Mouse (Mus musculus): Measurements from ENCODE around the gene Ano8. TPM values are rescaled to one million over a fixed set of nuclear protein-coding genes. Genes with fewer than 3 reads are reported as not detected.

Gene Ano8
- polyA plus RNA-seq, 1 experiment, result 3.3 TPM

DNA sequence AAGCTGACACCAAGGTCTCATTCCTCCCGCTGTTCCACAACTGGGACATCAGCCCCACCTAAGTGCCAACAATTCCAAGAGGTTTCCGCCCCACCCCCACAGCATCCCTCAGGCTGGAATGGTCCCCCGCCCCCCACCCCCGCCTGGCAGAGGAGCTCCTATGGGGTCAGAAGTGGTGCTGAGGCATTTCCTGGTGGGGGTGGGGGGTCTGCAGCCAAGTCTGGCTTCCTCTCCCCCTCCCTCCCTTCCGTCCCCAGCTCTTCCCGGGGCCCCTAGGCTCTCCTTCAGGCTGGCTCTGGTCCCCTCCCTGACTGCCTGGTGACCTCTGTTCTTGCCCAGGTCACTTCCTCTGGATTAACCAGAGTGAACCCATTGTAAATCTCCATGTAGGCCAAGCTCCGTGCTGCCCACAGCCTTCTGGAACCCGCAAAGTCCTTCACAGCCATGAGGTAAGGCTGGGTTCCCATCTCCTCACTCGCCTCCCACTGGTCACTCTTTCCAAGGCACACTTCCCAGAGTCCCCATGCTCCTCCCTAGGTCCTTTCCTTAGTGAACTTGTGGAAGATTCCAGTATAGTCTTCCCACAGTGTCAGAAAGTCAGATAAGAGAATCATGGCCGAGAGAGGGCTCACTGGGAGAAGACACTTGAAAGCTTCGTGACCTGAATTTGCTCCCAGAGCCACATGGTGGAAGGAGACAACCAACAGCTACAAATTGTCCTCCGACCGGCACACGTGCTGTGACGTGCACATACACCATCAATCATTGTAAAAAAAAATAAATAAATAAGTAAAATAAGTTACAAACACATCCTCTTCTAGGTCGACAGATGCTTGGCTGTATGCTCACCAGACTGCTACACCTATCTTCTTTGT is 13.3 kb upstream of the Ano8 start:
- Histone ChIP-seq H3K9me3 (no peaks in the 10 kb centered on the region), H3K4me3 (replicated peaks) (no peak overlapping the region), H3K4me1 (peaks cover 64% of the 10 kb centered on the region), H3K36me3 (replicated peaks; ENCODE audit: low read length) (peaks cover 21% of the 10 kb centered on the region), H3K27me3 (replicated peaks) (peaks cover 6% of the 10 kb centered on the region)
- TF ChIP-seq GATA1 (IDR thresholded peaks at IDR 0.05; ENCODE audit: borderline replicate concordance, low read length) (no peak), FLI1 (IDR thresholded peaks at IDR 0.05; ENCODE audit: low read length) (no peak)

DNA sequence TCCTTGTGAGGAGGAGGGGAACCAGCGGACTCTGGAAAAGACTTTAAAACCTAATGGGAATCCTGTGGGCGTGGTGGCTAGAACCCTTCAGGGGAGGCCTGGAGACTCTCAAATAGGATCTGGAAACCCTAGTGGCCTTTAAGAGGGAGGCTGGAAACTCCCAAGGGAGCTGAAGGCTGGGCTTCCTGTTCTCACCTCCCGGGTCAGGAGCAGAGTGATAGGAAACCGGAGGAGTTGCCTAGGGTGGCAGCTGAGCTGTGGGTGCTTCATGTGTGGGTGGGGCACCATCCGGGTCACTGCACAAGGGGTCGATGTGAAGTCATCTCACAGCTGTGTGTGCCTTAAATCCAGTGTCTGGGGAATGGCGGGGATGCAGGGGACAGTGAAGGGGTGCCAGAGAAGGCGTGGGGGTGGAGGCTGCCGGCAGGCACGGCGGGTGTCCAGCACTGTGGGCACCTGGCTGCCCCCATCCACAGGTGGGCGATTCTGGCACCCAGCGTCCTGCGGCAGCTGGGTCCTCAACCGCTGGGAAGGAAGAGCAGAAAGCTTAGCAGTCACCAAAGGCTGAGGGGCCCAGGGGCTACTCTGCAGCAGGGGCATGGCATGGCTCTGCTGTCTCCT is 12.2 kb upstream of the Ano8 start:
- H3K4me3 ChIP-seq (replicated peaks), result no peak overlapping the region
- no peaks in the 10 kb centered on the region for H3K9me3 ChIP-seq
- H3K4me1 ChIP-seq, result peaks cover 63% of the 10 kb centered on the region
- TF ChIP-seq GATA1 (IDR thresholded peaks at IDR 0.05; ENCODE audit: borderline replicate concordance, low read length) (no peak), FLI1 (IDR thresholded peaks at IDR 0.05; ENCODE audit: low read length) (no peak)
- H3K27me3 ChIP-seq (replicated peaks), result peaks cover 5% of the 10 kb centered on the region
- H3K36me3 ChIP-seq (replicated peaks; ENCODE audit: low read length), result peaks cover 27% of the 10 kb centered on the region

DNA sequence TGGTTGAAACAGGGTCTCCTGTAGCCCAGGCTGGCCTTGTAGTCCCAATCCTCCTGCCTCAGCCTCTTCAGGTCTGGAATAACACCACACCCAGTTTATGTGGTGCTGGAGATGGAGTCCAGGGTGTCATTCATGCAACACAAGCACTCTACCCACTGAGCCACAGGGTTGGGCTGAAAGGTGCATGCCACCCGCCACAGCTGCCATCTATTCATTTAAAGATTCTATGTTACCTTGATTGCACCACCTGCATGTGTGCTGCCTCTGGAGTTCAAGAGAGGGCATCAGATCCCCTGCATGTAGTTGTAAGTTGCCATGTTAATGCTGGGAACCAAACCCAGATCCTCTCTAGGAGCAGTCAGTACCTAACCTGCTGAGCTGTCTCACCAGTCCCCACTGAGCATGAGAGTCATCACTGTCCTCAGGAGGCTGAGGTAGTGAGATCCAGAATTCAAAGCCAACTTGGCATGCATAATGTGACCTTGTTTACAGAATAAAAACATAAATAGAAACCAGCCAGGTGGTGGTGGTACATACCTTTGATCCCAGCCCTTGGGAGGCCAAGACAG is 11.4 kb upstream of the Ano8 start:
- H3K4me1 ChIP-seq, result peaks cover 58% of the 10 kb centered on the region
- H3K4me3 ChIP-seq (replicated peaks), result no peak overlapping the region
- H3K36me3 ChIP-seq (replicated peaks; ENCODE audit: low read length), result peaks cover 35% of the 10 kb centered on the region
- H3K9me3 ChIP-seq, result no peaks in the 10 kb centered on the region
- peaks cover under 1% of the 10 kb centered on the region for H3K27me3 ChIP-seq (replicated peaks)
- TF ChIP-seq GATA1 (IDR thresholded peaks at IDR 0.05; ENCODE audit: borderline replicate concordance, low read length), result no peak
- TF ChIP-seq FLI1 (IDR thresholded peaks at IDR 0.05; ENCODE audit: low read length), result no peak

DNA sequence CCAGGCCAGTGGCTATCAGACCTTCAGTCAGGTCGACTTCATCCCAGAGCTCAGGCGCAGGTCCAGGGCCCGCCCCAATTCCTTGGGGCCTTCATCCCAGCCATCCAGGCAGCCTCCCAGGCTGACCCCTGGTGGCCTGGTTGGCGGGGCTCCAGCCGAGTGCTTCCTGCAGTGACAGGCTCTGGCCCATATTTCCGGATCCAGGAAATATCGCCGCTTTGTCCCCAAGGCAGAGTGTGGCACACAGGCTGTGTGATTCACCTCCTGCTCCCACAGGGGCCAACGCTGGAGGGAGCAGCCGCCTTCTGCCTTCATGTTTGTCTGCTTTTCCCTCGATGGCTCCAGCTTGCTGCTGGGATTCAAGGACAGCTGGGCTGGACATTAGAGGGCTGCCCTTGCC is 10.7 kb upstream of the Ano8 start:
- H3K4me3 ChIP-seq (replicated peaks), result no peak overlapping the region
- no peaks in the 10 kb centered on the region for H3K27me3 ChIP-seq (replicated peaks)
- H3K9me3 ChIP-seq, result no peaks in the 10 kb centered on the region
- TF ChIP-seq FLI1 (IDR thresholded peaks at IDR 0.05; ENCODE audit: low read length), result no peak
- TF ChIP-seq GATA1 (IDR thresholded peaks at IDR 0.05; ENCODE audit: borderline replicate concordance, low read length), result no peak
- H3K4me1 ChIP-seq, result peaks cover 57% of the 10 kb centered on the region
- H3K36me3 ChIP-seq (replicated peaks; ENCODE audit: low read length), result peaks cover 42% of the 10 kb centered on the region

DNA sequence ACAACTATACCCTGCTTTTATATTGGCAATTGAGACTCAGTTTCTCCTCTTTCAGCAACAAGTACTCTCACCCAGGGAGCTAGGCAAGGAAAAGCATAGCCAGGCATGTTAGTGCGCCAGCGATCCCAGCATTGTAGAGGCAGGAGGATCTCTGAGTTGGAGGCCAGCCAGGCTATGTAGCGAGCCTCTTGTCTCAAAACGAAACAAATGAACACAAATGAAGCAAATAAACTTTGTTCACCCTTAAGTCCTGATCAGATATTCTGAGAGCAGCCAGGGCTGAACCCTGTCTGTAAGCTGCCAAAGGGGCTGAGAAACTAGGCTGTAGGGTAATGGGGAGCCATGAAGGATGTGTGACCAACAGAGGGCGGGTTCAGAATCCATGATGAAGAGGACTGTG is 10.0 kb upstream of the Ano8 start:
- peaks cover 54% of the 10 kb centered on the region for H3K4me1 ChIP-seq
- peaks cover 48% of the 10 kb centered on the region for H3K36me3 ChIP-seq (replicated peaks; ENCODE audit: low read length)
- no peaks in the 10 kb centered on the region for H3K9me3 ChIP-seq
- H3K27me3 ChIP-seq (replicated peaks), result no peaks in the 10 kb centered on the region
- TF ChIP-seq FLI1 (IDR thresholded peaks at IDR 0.05; ENCODE audit: low read length) (no peak), GATA1 (IDR thresholded peaks at IDR 0.05; ENCODE audit: borderline replicate concordance, low read length) (no peak)
- H3K4me3 ChIP-seq (replicated peaks), result no peak overlapping the region

DNA sequence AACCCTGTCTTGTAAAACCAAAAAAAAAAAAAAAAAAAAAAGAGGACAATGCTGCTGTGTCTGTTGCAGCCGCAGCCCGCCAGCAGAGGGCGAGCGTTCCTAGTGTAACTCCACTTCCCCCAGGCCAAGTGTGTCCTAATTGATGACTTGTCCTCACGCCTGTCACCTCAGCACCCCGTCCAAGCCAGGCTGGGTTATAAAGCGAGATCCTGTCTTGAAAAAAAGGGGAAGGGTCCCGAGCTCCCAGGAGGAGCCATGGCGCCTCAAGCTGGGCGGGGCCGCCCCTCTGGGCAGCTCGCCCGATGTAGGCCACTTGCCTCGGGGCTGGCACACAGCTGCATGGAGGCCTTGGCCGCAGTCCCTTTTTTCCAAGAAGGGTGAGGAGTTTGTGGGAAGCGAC is 9.3 kb upstream of the Ano8 start:
- no peaks in the 10 kb centered on the region for H3K9me3 ChIP-seq
- no peaks in the 10 kb centered on the region for H3K27me3 ChIP-seq (replicated peaks)
- no peak overlapping the region for H3K4me3 ChIP-seq (replicated peaks)
- H3K36me3 ChIP-seq (replicated peaks; ENCODE audit: low read length), result peaks cover 56% of the 10 kb centered on the region
- TF ChIP-seq GATA1 (IDR thresholded peaks at IDR 0.05; ENCODE audit: borderline replicate concordance, low read length) (no peak), FLI1 (IDR thresholded peaks at IDR 0.05; ENCODE audit: low read length) (no peak)
- peaks cover 51% of the 10 kb centered on the region for H3K4me1 ChIP-seq

DNA sequence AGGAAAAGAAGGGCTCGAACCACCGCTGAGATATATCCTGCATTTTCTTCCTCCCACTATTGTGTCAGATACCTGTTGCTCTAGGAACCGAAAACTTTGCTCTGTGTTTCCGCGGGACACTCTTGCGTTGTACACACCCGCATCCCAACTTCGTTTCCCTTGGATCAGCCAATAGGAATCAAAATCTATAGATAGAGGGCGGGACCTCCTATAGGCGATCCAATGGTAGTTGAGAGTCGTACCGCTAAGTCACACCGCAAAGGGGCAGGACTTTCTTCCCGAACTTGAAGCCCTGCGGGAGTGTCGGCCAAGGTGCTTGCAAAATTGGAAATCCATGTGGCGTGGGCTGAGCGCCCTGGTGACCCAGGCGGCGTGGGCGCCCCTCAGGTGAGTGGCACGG is 2.7 kb upstream of the Ano8 start:
- H3K36me3 ChIP-seq (replicated peaks; ENCODE audit: low read length), result peaks cover 37% of the 10 kb centered on the region
- peak overlapping the region; percentile 93 for H3K4me3 ChIP-seq (replicated peaks)
- H3K27me3 ChIP-seq (replicated peaks), result peaks cover 13% of the 10 kb centered on the region
- H3K4me1 ChIP-seq, result peaks cover 55% of the 10 kb centered on the region
- TF ChIP-seq FLI1 (IDR thresholded peaks at IDR 0.05; ENCODE audit: low read length), result no peak
- TF ChIP-seq GATA1 (IDR thresholded peaks at IDR 0.05; ENCODE audit: borderline replicate concordance, low read length), result no peak
- H3K9me3 ChIP-seq, result no peaks in the 10 kb centered on the region

DNA sequence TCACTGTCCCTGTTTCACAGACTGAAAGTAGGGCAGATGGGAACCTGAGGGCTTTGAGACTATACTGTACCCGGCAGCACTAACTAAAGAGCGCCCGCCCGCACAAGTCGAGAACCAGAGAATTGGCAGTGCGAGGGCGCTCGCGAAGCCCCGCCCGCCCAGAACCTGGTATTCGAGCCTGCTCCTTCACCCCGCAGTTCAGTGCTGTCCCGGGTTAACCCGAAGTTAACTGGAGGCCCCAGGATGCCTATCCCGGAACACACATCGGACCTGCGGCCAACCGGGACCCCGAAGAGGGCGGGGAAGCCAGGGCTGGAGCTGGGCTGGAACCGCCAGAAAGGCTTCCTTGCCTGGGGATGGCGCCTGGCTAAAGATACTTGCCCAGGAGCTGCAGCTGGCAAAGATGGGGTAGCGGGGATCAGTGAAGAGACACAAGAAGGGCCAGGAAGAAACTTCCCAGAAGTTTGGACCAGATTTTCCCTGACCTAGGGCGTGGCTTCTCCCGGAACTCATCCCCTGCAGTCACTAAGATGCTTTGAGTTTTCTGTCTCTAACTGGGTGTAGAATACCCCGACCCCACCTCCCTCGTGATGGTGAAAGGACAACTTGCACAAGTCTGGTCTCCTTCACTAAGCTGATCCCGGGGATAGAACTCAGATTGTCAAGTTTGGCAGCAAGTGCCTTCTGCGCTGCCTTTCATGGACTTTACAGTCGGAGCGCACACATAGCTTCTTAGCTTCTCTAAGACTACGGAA is 2.1 kb upstream of the Ano8 start, which contains the start of gene Gtpbp3:
Gene Gtpbp3, plus strand, starts transcription at position 413 of the 755 bp plus-strand sequence.
- Histone ChIP-seq H3K36me3 (replicated peaks; ENCODE audit: low read length) (peaks cover 33% of the 10 kb centered on the region), H3K4me1 (peaks cover 61% of the 10 kb centered on the region), H3K9me3 (no peaks in the 10 kb centered on the region), H3K4me3 (replicated peaks) (peak within 1 kb of the TSS; percentile 93), H3K27me3 (replicated peaks) (peaks cover 13% of the 10 kb centered on the region)
- no peak for TF ChIP-seq FLI1 (IDR thresholded peaks at IDR 0.05; ENCODE audit: low read length)
- no peak for TF ChIP-seq GATA1 (IDR thresholded peaks at IDR 0.05; ENCODE audit: borderline replicate concordance, low read length)

DNA sequence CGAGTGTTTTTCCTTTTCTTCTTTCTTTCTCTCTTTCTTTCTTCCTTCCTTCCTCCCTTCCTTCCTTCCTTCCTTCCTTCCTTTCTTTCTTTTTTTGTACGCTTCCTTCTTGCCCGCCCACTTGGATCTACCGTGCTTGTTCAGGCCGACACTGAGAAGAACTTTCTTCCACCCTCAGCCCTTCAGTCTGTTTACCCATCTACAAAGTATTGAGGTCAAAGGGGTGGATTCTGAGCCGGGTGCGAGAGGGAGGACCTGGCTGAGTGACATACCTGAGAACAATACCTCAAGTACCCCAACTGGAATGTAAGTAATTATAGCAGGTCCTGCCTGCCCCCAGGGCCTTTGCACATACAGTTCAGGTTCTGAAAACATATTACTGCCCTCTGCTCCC is 370 bp upstream of the Ano8 start:
- Histone ChIP-seq H3K27me3 (replicated peaks) (peaks cover 15% of the 10 kb centered on the region), H3K4me3 (replicated peaks) (peak overlapping the region; percentile 7), H3K9me3 (no peaks in the 10 kb centered on the region), H3K4me1 (peaks cover 70% of the 10 kb centered on the region), H3K36me3 (replicated peaks; ENCODE audit: low read length) (peaks cover 15% of the 10 kb centered on the region)
- no peak for TF ChIP-seq GATA1 (IDR thresholded peaks at IDR 0.05; ENCODE audit: borderline replicate concordance, low read length)
- no peak for TF ChIP-seq FLI1 (IDR thresholded peaks at IDR 0.05; ENCODE audit: low read length)
